Mouse (Mus musculus): Measurements from ENCODE around the gene Ace3. TPM values are rescaled to one million over a fixed set of nuclear protein-coding genes. Genes with fewer than 3 reads are reported as not detected.

Ace3 gene
- polyA plus RNA-seq (2017; shearing (Covaris generic)): not detected

DNA sequence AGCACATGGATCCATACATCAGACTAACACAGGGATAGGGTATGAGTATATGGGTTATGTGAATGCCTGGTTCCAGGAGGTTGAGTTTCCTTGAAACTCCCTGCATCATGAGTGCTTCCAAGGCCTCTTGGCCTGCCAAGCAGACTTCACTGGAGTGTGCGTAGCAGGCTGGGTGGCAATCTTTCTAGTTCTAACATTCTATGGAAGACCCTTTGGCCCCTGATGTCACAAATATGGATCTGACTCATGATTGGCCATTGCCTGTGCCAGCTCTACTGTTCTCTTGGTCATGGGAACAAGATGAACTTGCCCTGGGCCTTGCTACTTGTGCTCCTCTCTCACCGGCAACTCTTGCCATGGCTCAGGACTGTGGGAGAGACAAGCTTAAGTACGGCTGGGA is at the start of gene Ace3:
TSS of gene Ace3 (plus strand) at position 301 of the 400 bp plus-strand sequence.

DNA sequence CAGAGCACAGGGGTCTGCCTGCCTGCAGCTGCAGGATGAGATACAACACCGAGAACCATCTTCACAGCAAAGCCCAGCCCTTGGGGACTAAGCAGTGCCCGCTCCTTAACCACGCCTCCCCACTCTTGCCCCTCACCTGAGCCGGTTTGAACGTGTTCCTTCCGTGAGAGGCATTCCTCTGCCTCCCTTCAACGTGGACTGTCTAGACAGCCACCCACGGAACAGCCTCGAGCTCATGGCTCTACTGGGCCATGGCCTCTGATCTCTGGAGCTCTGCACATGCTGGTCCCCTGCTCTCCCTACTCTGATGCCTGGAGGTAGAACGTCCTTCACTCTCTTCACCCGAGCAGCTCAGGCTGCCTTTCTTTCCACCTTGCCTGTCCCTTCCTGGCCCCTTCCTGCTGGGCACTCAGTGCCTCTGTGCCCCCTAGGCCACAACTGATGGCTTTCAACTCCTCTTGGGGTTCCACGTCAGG is 41.5 kb upstream of the Ace3 start, which contains the start of gene Cyb561:
TSS of gene Cyb561 (minus strand) at position 426 of the 476 bp plus-strand sequence.

GRCm38 (mm10) chr11:105967741-105968574 is 26.5 kb upstream of the Ace3 start, which contains the start of gene Ace:
Gene Ace, plus strand, starts transcription at chr11:105967945.

GRCm38 (mm10) chr11:106007821-106008220 is 13.3 kb downstream of the Ace3 start, which contains the start of gene Kcnh6:
Gene Kcnh6, plus strand, starts transcription at chr11:106008124.

GRCm38 (mm10) chr11:106036548-106037417 is 42.3 kb downstream of the Ace3 start, which contains the start of gene Dcaf7:
Gene Dcaf7, plus strand, starts transcription at chr11:106036872.

Other genes starting within 250 kb of the Ace3 start
- gene Cyb561, start 41.3 kb upstream of the Ace3 start, polyA plus RNA-seq (2017; shearing (Covaris generic)): 0.91 TPM
- 0.08 TPM for gene Ace, start 26.7 kb upstream of the Ace3 start, polyA plus RNA-seq (2017; shearing (Covaris generic))
- gene Kcnh6, start 13.4 kb downstream of the Ace3 start, polyA plus RNA-seq (2017; shearing (Covaris generic)): 0.07 TPM
- 87.8 TPM for gene Dcaf7, start 42.2 kb downstream of the Ace3 start, polyA plus RNA-seq (2017; shearing (Covaris generic))
- 15.5 TPM for gene Taco1, start 71.4 kb downstream of the Ace3 start, polyA plus RNA-seq (2017; shearing (Covaris generic))
- gene Map3k3, start 89.9 kb downstream of the Ace3 start, polyA plus RNA-seq (2017; shearing (Covaris generic)): 102 TPM
- 0.87 TPM for gene Gm10840, start 166.2 kb downstream of the Ace3 start, polyA plus RNA-seq (2017; shearing (Covaris generic))
- gene Limd2, start 166.2 kb downstream of the Ace3 start, polyA plus RNA-seq (2017; shearing (Covaris generic)): 1,824 TPM
- gene Strada, start 207.5 kb downstream of the Ace3 start, polyA plus RNA-seq (2017; shearing (Covaris generic)): 33.1 TPM
- 97.3 TPM for gene Ccdc47, start 221.7 kb downstream of the Ace3 start, polyA plus RNA-seq (2017; shearing (Covaris generic))
- gene Ddx42, start 222.3 kb downstream of the Ace3 start, polyA plus RNA-seq (2017; shearing (Covaris generic)): 104 TPM